Mouse (Mus musculus) C2C12 (cell line): ENCODE results near the gene Dnajb4. TPM values are rescaled to one million over a fixed set of nuclear protein-coding genes. Genes with fewer than 3 reads are reported as not detected.
"Not testable (repeated sequence)": the region's sequence is repeated elsewhere in the genome, so short reads cannot be mapped to it uniquely, and the experiment has no call there.

ENCODE experiments used
- H3K27me3 ChIP-seq: one replicate; pipeline ENCODE4 v1.6.1; 2011; ENCODE audit not compliant: control insufficient read depth, insufficient read depth, insufficient read length
- H3K36me3 ChIP-seq: one replicate; pipeline ENCODE4 v1.6.1; 2011; ENCODE audit not compliant: control insufficient read depth, insufficient read depth
- H3K4me3 ChIP-seq: one replicate; pipeline ENCODE4 v1.5.1; 2011; ENCODE audit warnings: mild to moderate bottlenecking, control low read depth; ENCODE audit not compliant: poor library complexity, insufficient read depth, severe bottlenecking
- H3K79me2 ChIP-seq: one replicate; pipeline ENCODE4 v1.6.1; 2011; ENCODE audit not compliant: control insufficient read depth, insufficient read depth
- H3K79me3 ChIP-seq: one replicate; pipeline ENCODE4 v1.6.1; 2011; ENCODE audit warnings: low read depth, control low read depth
- H3ac ChIP-seq: one replicate; pipeline ENCODE3; 2011; ENCODE audit warnings: low read depth; ENCODE audit not compliant: control insufficient read depth, insufficient read length
- CEBPB ChIP-seq: IDR thresholded peaks from one replicate; pipeline ENCODE4 v1.6.1; 2011; ENCODE audit warnings: low read depth, mild to moderate bottlenecking, control low read depth, moderate library complexity
- CTCF ChIP-seq: IDR thresholded peaks from one replicate; pipeline ENCODE4 v1.5.1; 2011; ENCODE audit not compliant: control insufficient read depth, insufficient read depth, insufficient read length
- FOSL1 ChIP-seq: IDR thresholded peaks from one replicate; pipeline ENCODE4 v1.8.0; 2011; ENCODE audit warnings: mild to moderate bottlenecking, low read length; ENCODE audit not compliant: poor library complexity, insufficient read depth, severe bottlenecking
- MAX ChIP-seq: IDR thresholded peaks from one replicate; pipeline ENCODE4 v1.6.1; 2011; ENCODE audit warnings: mild to moderate bottlenecking, control low read depth
- MYOD1 ChIP-seq: IDR thresholded peaks from one replicate; pipeline ENCODE4 v1.6.1; 2011; ENCODE audit warnings: low read depth; ENCODE audit not compliant: control insufficient read depth, insufficient read length
- MYOG ChIP-seq: IDR thresholded peaks from one replicate; pipeline ENCODE4 v1.6.1; 2011; ENCODE audit not compliant: control insufficient read depth, insufficient read length; ENCODE audit errors: extremely low read depth
- USF1 ChIP-seq: IDR thresholded peaks from one replicate; pipeline ENCODE4 v1.6.1; 2011; ENCODE audit warnings: low read depth, mild to moderate bottlenecking, control low read depth, moderate library complexity
- polyA plus RNA-seq: library from polyadenylated mRNA; unstranded; fragments of >200 nt; fragmentation: generic; extraction: Trizol; gene quantifications from one replicate; pipeline ENCODE4 v1.2.1, GENCODE M21; 2012; ENCODE audit warnings: missing spikeins

Gene Dnajb4
- polyA plus RNA-seq, 1 experiment: 11.7 TPM

- Histone ChIP-seq H3K79me2 (no peaks in the 10 kb centered on the region), H3K79me3 (no peaks in the 10 kb centered on the region), H3K4me3 (no peak overlapping the region), H3ac (no peak overlapping the region), H3K36me3 (no peaks in the 10 kb centered on the region), H3K27me3 (no peaks in the 10 kb centered on the region)
- TF ChIP-seq CTCF (no peak), USF1 (no peak), FOSL1 (no peak), MAX (no peak), MYOG (no peak), CEBPB (no peak), MYOD1 (no peak)
Observed at GRCm38 (mm10) chr3:152130963-152131362, 79.1 kb downstream of the Dnajb4 start.

GRCm38 (mm10) chr3:152129426-152129825, 80.7 kb downstream of the Dnajb4 start:
- H3K4me3 ChIP-seq, H3K79me3 ChIP-seq, H3K79me2 ChIP-seq, H3K36me3 ChIP-seq, H3K27me3 ChIP-seq, H3ac ChIP-seq: not testable (repeated sequence)

GRCm38 (mm10) chr3:152128631-152129030, 81.5 kb downstream of the Dnajb4 start:
- Histone ChIP-seq H3ac (no peak overlapping the region), H3K79me2 (no peaks in the 10 kb centered on the region), H3K27me3 (no peaks in the 10 kb centered on the region), H3K79me3 (no peaks in the 10 kb centered on the region), H3K36me3 (no peaks in the 10 kb centered on the region), H3K4me3 (no peak overlapping the region)
- TF ChIP-seq FOSL1 (no peak), USF1 (no peak), CEBPB (no peak), MYOG (no peak), MAX (no peak), CTCF (no peak), MYOD1 (no peak)

Other genes with a start within 250 kb of the Dnajb4 start
- gene Gipc2, start 44.1 kb downstream of the Dnajb4 start, polyA plus RNA-seq: 1.2 TPM
- gene Fubp1, start 120 bp upstream of the Dnajb4 start, polyA plus RNA-seq: 53.4 TPM
- gene Nexn, start 56.0 kb upstream of the Dnajb4 start, polyA plus RNA-seq: 13.5 TPM
- gene Miga1, start 130.1 kb upstream of the Dnajb4 start, polyA plus RNA-seq: 0.43 TPM
- 8.4 TPM for gene Usp33, start 136.2 kb upstream of the Dnajb4 start, polyA plus RNA-seq
- 7.6 TPM for gene Zzz3, start 185.2 kb upstream of the Dnajb4 start, polyA plus RNA-seq